Mouse (Mus musculus): ENCODE data around the gene Slc41a2.

Gene Slc41a2

DNA sequence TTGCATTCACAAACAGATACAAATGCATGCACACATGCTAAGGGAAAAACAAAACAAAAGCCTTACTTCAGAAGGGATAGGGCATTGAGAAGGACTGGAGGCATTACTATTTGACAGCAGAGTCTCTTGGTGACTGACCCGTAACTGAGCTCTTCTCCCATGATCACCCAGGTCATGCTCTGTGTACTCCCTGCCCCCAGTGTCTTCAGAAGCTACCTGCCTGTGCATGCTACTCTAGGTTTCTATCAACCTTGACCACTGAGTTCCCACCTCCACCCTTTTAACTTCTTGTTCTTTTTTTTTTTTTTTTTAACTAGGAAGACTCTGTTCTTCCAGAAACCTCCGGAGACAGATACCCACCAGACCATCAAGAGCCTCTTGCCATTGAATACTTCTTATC lies 13.0 kb upstream of the Slc41a2 start:
- DNase-seq, result no peak

DNA sequence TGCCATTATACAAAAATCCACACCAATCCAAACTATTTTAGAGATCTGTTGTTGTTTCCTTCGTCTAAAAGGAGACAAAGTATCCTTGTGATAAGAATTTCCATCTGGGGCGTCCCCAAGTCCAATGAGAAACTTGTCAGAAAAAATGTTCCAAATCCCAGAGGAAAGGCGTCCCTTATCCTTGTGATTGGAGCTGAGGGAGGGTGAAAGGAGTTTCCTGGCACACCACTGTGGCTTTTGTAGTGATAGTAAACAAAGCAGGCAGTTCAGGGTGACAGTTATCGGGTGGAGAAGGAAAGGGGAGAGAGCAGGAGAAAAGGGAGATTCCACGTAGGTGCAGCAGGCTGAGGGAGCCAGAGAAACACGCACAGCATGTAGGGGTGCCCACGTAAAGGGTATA lies 9.8 kb upstream of the Slc41a2 start:
- no peak for DNase-seq

DNA sequence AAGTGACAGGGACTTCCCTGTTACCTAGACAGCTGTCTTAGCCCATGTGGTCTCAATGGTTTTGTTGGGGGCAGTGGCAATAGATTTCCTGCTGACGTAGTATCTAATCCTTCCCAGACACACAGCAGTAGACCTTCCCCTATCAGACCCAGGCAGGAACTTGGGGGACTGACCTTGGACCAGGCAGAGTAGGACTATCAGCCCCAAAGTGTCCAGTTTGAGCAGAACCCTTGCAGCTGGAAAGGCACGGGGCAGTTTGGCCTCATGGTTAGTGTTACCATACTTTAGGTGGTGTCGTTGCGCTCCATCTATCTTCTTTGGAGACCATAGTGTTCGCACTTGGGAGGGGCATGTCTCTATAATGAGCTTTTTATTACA lies 8.7 kb upstream of the Slc41a2 start:
- DNase-seq, result no peak

DNA sequence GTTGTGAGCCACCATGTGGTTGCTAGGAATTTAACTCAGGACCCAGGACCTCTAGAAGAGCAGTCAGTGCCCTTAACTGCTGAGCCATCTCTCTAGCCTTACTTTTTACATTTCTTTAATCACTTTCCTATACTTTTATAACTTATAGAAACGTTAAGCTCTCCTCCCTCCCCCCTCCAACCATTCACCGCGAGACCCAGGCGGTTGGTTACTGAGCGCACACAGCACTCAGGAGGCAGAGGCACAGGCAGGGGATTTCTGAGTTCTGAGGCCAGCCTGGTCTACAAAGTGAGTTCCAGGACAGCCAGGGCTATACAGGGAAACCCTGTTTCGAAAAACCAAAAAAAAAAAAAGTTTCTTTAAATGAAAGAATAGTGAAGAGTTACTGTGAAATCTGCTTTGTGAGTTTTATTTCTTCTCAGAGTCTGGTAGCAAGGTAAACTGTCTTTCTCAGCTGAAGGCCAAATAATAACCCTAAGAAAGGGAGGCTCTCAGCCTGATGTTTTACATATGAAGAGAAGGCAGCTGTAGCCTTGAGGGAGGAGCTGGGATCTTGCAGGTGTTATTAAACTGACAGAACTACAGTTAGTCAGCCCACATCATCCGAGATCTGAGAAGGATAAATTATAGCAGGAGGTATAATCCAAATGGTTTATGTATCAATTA lies 8.1 kb upstream of the Slc41a2 start:
- DNase-seq, result no peak

DNA sequence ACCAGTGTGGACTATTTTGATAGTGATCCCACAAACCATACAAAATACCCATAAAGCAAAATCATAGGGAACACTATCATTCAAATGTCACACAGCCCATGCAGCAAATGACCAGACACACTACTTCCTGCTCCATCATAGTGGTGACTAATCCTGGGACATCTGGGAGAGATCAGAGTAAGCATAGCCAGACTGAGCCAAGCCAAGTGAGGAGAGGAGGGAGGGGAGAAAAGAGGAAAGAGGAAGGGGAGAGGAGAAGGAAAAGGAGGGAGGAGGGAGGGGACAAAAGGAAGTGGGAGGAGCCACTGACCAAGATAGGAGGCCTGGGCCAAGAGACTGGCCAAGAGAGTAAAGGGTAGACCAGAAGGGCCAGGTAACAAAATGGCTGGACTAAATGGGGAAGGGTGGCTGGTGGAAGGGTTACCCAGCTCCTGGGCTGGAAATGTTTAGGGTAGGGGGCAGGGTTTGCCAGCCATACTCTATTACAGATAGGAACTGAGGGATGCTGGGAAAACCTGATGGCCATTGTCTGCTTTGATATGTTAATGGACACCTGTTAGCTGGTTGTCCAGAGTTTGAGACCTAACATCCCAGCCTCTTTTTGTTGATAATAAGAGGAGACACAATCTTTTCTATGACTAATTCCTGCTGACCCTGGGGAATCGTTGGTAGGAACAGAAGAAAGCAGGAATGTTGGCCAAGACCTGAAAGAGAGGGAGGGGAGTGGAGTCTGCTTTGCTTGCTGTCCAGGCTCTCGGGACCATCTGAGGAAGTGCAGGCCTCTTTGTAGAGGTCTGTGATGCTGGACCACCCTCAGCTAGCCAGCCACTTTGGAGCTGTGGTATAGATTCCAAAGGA lies 6.4 kb upstream of the Slc41a2 start:
- DNase-seq, result no peak

GRCm38 (mm10) chr10:83343171-83343570 lies 5.5 kb upstream of the Slc41a2 start:
- DNase-seq, result no peak

GRCm38 (mm10) chr10:83341226-83341625 lies 3.5 kb upstream of the Slc41a2 start:
- DNase-seq, result no peak

- no peak for DNase-seq
These were observed 403 bp upstream of the Slc41a2 start for GRCm38 (mm10) chr10:83337971-83338598.

DNA sequence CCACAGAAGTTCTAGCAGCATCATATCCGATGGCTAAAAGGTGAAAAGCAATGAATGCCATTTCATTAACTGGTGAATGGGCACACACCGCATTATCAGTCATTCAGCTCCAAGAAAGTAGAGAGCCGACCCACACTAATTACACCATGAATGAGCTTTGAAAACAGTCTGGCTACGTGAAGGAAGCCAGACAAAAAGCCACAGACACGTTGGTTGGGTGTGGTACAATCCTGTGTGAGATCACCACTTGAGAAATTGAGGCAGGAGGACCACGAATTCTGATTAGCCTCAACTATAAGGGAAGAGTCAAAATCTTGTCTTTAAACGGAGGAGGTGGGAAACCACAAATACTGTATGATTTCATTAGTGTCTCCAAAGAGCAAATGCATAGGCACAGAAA lies 1.3 kb downstream of the Slc41a2 start:
- no peak for DNase-seq

DNA sequence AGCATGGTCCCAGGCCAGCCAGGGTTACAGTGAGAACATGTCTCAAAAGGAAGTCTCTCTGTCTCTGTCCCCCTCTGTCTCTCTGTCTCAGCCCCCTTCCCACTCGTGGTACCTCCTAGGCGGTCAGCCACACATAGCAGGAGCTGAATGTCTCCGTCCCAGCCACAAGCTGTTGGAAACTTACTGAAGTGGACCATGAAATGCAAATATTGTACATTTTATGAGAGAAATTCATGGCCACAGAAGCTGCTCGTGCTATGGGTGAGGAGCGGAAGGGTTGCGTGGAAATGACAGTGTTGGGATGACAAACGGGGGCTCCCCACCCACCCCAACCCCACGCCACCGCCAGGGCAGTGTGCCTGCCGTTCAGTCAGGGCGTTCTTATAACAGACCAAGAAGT lies 5.1 kb downstream of the Slc41a2 start:
- DNase-seq, result no peak

DNA sequence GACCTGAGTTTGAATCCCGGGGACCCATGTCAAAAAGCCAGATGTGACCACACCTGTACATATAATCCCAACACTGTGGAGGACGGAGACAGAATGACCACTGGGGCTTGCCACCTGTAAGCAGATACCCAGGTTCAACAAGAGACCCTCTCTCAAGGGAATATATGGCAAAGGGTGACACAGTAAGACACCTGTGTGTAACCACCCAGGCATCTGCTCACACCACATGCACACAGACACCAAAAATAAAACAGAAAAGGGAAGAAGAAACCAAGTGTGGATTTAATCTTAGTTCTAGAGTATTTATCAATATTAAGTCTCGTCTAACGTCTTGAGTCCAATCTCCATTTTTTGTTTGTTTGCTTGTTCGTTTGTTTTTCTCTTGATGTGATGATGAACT lies 5.9 kb downstream of the Slc41a2 start:
- no peak for DNase-seq

GRCm38 (mm10) chr10:83330336-83330735 lies 7.3 kb downstream of the Slc41a2 start:
- peak; percentile 32 to 61 for DNase-seq

- DNase-seq, result no peak
These were observed 8.9 kb downstream of the Slc41a2 start for GRCm38 (mm10) chr10:83328791-83329190.

GRCm38 (mm10) chr10:83326648-83327285 lies 10.9 kb downstream of the Slc41a2 start:
- DNase-seq, result no peak

- no peak for DNase-seq
These were observed 11.8 kb downstream of the Slc41a2 start for GRCm38 (mm10) chr10:83325903-83326302.

GRCm38 (mm10) chr10:83324871-83325270 lies 12.8 kb downstream of the Slc41a2 start:
- no peak for DNase-seq

DNA sequence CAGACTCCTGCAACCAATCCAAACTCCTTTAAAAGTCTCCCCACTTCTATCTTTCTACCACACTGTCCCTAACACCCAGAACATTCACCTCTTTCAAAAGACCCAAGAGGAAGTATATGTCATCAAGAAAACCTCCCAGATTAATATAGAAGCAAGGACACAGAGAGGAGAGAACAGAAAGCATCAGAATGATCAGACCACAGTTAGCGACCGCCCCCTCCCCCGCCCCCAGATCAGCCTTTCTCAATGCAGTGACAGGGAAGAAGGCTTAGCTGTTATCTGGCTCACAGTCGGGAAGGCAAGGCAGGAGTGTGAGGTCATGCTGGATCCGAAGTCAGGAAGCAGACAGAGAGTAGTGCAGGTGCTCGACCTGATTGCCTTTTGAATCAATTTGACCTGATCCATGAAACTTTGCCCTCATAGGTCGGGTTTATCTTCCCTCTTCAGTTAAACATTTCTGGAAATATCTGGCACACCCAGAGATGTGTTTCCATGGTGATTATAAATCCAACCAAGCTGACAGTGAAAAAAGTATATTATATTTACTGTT lies 15.1 kb downstream of the Slc41a2 start:
- DNase-seq, result no peak

- no peak for DNase-seq
These were observed 16.2 kb downstream of the Slc41a2 start for GRCm38 (mm10) chr10:83321528-83321927.

- no peak for DNase-seq
These were observed 16.8 kb downstream of the Slc41a2 start for GRCm38 (mm10) chr10:83320870-83321269.

DNA sequence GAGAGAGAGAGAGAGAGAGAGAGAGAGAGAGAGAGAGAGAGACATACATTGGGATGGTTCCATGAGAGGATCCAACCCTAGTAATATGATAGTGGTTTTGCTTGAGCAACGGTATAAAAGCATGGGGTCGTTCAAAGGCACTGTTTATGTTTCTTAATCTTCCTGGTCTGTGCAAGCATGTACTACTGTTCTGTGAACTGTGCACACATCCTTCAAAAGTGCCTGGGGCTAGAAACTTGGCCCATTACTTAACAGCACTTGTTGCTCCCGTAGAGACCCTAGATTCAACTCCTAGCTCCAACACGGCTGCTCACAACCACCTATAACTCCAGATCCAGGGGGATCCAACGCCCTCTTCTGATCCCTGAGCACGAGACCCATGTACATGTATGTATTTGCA lies 17.3 kb downstream of the Slc41a2 start:
- DNase-seq, result no peak

DNA sequence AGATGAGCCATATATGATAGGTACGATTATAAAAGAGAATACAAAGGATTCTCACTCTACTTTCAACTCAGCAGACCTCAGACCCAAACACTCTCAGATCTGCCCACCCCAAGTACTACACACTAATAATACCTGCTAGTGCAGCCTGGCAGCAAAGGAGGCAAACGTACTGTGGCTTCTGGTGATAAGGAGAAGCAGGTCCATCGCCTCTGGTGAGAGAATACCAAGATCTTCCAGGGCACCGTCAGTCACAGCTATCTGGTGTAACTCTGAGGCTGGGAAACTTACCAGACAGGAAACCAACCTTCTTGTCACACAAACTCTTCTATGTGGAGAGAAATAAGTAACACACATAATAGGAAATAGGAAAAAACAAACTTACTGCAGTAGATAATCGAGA lies 24.6 kb downstream of the Slc41a2 start:
- DNase-seq, result no peak

- DNase-seq, result no peak
These were observed 27.3 kb downstream of the Slc41a2 start for GRCm38 (mm10) chr10:83310356-83310755.

- DNase-seq, result peak in 1 of 2 experiments; percentile 11
These were observed 36.0 kb downstream of the Slc41a2 start for GRCm38 (mm10) chr10:83301687-83302086.
